Mouse (Mus musculus): ENCODE results near the gene Scamp4.

GRCm38 (mm10) chr10:80621690-80621939 is 18.9 kb downstream of the Scamp4 start:
- no peak for TF ChIP-seq CTCF (IDR thresholded peaks at IDR 0.05; ENCODE audit: low read depth)
- TF ChIP-seq EP300 (IDR thresholded peaks at IDR 0.05; ENCODE audit: low read depth): no peak
